Mouse (Mus musculus) midbrain, embryonic 11.5 days (tissue): Measurements from ENCODE around the gene Slc22a1. TPM values are rescaled to one million over a fixed set of nuclear protein-coding genes. Genes with fewer than 3 reads are reported as not detected.

Experiments
- ATAC-seq: fragments of 200-750 bp; cut with Nextera tagmentation; 2 replicates; pipeline ENCODE4 v1.8.0; 2017; ENCODE audit warnings: moderate TSS enrichment, moderate library complexity; ENCODE audit not compliant: low FRiP score
- DNase-seq: peaks from one replicate; pipeline ENCODE4 v3.0.0; 2015; ENCODE audit warnings: low spot score; ENCODE audit errors: missing footprints
- H3K27ac ChIP-seq: fragments of 300-500 bp; sonication (generic); 2 replicates; pipeline ENCODE4 v1.5.1; 2014; ENCODE audit warnings: low read depth, low read length
- H3K27me3 ChIP-seq: fragments of 300-500 bp; sonication (generic); 2 replicates; pipeline ENCODE4 v1.6.1; 2014; ENCODE audit warnings: mild to moderate bottlenecking, low read length, moderate library complexity, mixed read lengths; ENCODE audit not compliant: control insufficient read depth, insufficient read depth
- H3K36me3 ChIP-seq: fragments of 300-500 bp; sonication (generic); 2 replicates; pipeline ENCODE4 v1.6.1; 2014; ENCODE audit warnings: mild to moderate bottlenecking, low read length, moderate library complexity, mixed read lengths; ENCODE audit not compliant: control insufficient read depth, insufficient read depth
- H3K4me1 ChIP-seq: fragments of 300-500 bp; sonication (generic); 2 replicates; pipeline ENCODE4 v1.6.1; 2014; ENCODE audit warnings: low read length; ENCODE audit not compliant: control insufficient read depth, insufficient read depth
- H3K4me2 ChIP-seq: fragments of 300-500 bp; sonication (generic); 2 replicates; pipeline ENCODE4 v1.6.1; 2014; ENCODE audit warnings: mild to moderate bottlenecking, moderate library complexity
- H3K4me3 ChIP-seq: fragments of 300-500 bp; sonication (generic); 2 replicates; pipeline ENCODE4 v1.5.1; 2014; ENCODE audit warnings: low read depth, low read length
- H3K9ac ChIP-seq: fragments of 300-500 bp; sonication (generic); 2 replicates; pipeline ENCODE4 v1.6.1; 2014; ENCODE audit warnings: low read length
- H3K9me3 ChIP-seq: fragments of 300-500 bp; sonication (generic); 2 replicates; pipeline ENCODE4 v1.6.1; 2016; ENCODE audit warnings: low read length; ENCODE audit not compliant: control insufficient read depth
- WGBS: fragments of 180-500 bp; shearing (Covaris S2); extraction: QIAGEN DNeasy Blood & Tissue Kit; methylation state at CpG from one replicate; pipeline ENCODE4 v1.1.7; 2014; 5-methylcytosine and 5-hydroxymethylcytosine counted together
- polyA plus RNA-seq: library from polyadenylated mRNA; unstranded; fragments of >200 nt; fragmentation: Nextera tagmentation; extraction: Ambion mirVana; gene quantifications from 2 replicates; pipeline ENCODE4 v1.2.1, GENCODE M21; 2014

Gene Slc22a1
- polyA plus RNA-seq, 1 experiment from 2014 or later: not detected

DNA sequence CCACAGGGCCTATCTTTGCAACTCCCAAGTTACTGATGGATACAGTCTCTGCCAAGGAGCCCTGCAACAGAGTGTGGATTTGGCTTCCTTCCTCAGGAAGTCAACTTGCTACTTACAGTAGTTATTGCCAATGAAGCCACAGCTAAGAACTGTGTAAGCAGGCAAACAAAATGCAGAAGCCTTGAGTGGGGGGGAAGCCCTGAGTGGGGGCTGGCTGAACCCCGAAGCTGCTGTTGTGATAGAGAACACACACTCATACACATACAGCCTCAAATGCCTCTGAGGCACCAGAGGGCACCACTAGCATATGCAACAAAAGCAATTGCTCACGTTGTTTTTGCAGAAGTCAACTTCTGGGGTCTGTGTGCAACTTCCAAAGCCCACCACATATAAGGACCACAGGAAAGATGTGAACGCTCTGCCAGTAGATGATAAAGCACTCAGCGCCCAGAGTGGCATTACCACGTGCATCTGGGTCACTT, 38.5 kb upstream of the Slc22a1 start:
- H3K4me3 ChIP-seq: no peak overlapping the region
- ATAC-seq (no peak), DNase-seq (no peak)
- no peak overlapping the region for H3K4me2 ChIP-seq
- no peaks in the 10 kb centered on the region for H3K27me3 ChIP-seq
- H3K9me3 ChIP-seq: no peaks in the 10 kb centered on the region
- H3K4me1 ChIP-seq: no peaks in the 10 kb centered on the region
- H3K9ac ChIP-seq: no peak overlapping the region
- 88% methylated on average over 5 of the region's 5 CpGs for whole genome bisulfite sequencing
- peaks cover 11% of the 10 kb centered on the region; the same call in 1 of the 2 replicates for H3K36me3 ChIP-seq
- H3K27ac ChIP-seq: no peak overlapping the region

DNA sequence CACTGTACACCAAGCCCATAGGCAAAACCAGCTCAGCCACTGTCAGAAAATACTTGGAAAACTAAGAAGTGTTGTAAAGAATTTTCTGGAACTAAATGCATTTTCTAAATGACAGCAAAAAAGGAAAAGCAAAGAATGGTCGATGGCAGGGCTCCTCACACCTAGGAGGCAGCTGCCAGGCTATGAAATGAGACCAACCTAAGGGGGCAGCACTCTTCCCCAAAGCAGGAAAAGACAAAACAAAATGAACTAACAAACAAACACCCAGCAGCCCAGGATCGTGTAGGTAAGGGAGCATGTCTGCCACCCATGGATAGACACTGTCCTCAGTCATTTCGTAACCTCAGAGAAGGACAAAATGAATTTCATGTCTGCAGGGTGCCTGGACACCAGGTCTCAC, 37.4 kb upstream of the Slc22a1 start:
- Histone ChIP-seq H3K36me3 (peaks cover 15% of the 10 kb centered on the region), H3K27me3 (no peaks in the 10 kb centered on the region), H3K9me3 (no peaks in the 10 kb centered on the region), H3K4me3 (no peak overlapping the region), H3K9ac (no peak overlapping the region), H3K4me2 (no peak overlapping the region), H3K27ac (no peak overlapping the region), H3K4me1 (no peaks in the 10 kb centered on the region)
- no peak for DNase-seq
- ATAC-seq: no peak
- WGBS: 77% methylated on average over 3 of the region's 3 CpGs

DNA sequence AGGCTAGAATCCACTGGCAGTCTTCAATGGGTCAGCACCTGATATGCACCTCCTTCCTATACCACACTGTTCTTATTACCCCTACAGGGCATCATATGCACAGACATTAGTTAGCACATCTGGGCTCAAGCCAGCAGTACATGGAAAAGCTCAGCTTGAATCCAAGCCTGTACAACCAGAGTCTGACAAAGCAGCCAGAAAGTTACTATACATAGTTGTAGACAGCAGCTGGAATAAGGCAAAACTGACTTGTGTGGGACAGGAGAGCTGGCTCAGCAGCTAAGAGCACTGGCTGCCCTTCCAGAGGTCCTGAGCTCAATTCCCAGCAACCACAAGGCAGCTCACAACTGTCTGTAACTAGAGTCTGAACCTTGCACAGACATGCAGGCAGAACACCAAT, 36.6 kb upstream of the Slc22a1 start:
- ATAC-seq (no peak), DNase-seq (no peak)
- Histone ChIP-seq H3K9ac (no peak overlapping the region), H3K4me2 (no peak overlapping the region), H3K9me3 (no peaks in the 10 kb centered on the region), H3K27ac (no peak overlapping the region), H3K4me1 (no peaks in the 10 kb centered on the region), H3K27me3 (no peaks in the 10 kb centered on the region), H3K36me3 (peaks cover 15% of the 10 kb centered on the region), H3K4me3 (no peak overlapping the region)

DNA sequence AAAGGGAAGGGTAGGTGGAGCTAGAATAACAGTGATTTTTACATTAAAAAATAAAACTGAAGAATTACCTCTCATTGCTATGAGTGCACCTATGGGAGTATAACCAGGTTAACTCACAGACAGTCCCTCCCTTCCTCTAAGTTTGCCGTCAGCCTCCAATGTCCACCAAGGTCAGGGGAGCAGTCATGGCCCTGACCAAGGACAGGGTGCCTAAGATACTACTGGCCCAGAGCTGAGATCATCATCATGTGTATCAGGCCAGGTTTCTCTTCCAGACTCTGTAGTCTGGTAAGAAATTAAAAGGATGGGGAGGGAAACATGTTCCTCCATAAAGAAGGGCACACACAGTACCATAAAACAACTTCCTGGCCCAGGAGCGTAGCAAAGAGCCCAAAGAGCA, 35.3 kb upstream of the Slc22a1 start:
- no peak overlapping the region for H3K4me3 ChIP-seq
- no peak overlapping the region for H3K27ac ChIP-seq
- WGBS: 96% methylated on average over 2 of the region's 2 CpGs
- no peak overlapping the region for H3K9ac ChIP-seq
- ATAC-seq (no peak), DNase-seq (no peak)
- H3K36me3 ChIP-seq: peaks cover 12% of the 10 kb centered on the region
- H3K9me3 ChIP-seq: no peaks in the 10 kb centered on the region
- H3K27me3 ChIP-seq: no peaks in the 10 kb centered on the region
- H3K4me1 ChIP-seq: no peaks in the 10 kb centered on the region
- no peak overlapping the region for H3K4me2 ChIP-seq

DNA sequence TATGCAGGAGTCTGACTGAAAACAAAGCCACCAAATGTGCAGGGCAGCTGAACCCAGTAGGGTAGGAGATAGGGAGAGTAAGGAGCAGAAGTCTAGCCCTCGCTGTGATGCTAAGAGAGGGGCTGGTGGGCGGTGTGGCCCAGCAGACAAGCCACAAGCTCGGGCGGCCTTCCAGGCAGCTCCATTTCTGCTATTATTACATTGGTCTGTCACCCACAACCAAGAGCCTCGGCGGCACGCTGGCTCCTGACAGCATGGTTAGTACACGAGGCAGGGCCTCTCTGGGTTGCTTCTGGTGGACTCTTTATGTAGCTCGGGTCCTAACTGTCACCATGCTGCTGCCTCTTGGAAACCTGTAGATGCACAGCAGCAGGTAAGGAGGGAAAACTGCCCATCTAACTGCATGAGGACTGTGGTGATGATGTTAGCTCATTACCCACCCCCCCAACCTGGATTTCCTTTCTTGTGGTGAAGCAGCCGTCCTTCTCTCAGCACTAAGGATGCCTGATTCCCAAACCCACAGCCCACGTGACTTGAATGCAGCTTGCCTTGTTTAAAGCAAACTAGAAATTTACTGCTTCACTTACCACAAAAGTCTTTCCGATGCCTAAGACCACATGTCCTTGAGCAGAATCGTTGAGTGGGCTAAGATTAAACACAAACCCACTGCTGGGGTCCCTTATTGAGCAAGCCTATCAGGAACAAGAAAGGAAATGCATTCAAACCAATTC, 34.6 kb upstream of the Slc22a1 start:
- 85% methylated on average over 13 of the region's 13 CpGs for WGBS
- H3K4me2 ChIP-seq: no peak overlapping the region
- no peak overlapping the region for H3K9ac ChIP-seq
- H3K27ac ChIP-seq: no peak overlapping the region
- H3K4me1 ChIP-seq: no peaks in the 10 kb centered on the region
- DNase-seq (no peak), ATAC-seq (no peak)
- H3K9me3 ChIP-seq: no peaks in the 10 kb centered on the region
- no peak overlapping the region for H3K4me3 ChIP-seq
- H3K36me3 ChIP-seq: peaks cover 12% of the 10 kb centered on the region
- no peaks in the 10 kb centered on the region for H3K27me3 ChIP-seq

DNA sequence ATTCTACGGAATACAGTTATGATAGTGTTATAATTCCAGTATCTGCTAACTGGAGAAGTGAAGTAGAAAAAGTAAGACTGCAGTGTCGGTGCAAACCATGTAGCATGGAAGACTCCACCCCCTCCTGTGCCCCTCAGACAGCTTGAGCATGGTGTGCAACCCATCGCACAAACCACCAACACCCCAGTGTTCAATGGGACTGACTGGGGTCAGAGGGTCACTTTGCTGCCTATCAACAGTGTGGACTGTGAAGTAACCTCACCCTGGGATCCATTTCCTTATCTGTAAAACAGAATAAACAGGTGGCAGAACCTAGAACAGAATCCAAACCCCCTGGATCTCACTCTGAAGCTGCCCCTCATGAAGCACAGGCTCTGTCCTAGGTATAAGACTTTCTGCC, 32.8 kb upstream of the Slc22a1 start:
- H3K27me3 ChIP-seq: no peaks in the 10 kb centered on the region
- no peaks in the 10 kb centered on the region for H3K9me3 ChIP-seq
- H3K9ac ChIP-seq: no peak overlapping the region
- no peak overlapping the region for H3K4me3 ChIP-seq
- DNase-seq (no peak), ATAC-seq (no peak)
- H3K27ac ChIP-seq: no peak overlapping the region
- H3K4me2 ChIP-seq: no peak overlapping the region
- no peaks in the 10 kb centered on the region for H3K4me1 ChIP-seq
- WGBS: 90% methylated on average over 3 of the region's 3 CpGs
- peaks cover 14% of the 10 kb centered on the region; the same call in 1 of the 2 replicates for H3K36me3 ChIP-seq

DNA sequence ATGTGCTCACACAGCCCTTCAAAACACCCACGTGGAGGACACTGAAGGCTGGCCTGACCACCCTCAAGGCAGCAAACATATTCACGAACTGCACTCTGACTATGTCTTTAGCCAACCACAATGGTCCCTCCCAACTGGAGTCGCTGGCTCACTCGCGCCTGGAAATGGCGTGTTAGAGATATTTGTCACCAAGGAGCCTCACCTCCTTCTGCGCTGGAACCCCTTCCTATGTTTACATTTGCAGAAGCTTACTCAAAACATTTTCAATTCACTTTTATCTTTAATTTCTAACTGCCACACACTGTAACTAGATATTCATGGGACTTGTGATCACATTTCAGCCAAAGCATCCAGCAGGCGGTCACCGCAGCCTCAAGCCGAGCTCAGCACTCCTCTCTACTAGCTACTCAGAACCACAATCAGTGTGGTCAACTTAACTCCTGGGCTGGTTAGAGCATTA, 31.0 kb upstream of the Slc22a1 start:
- Histone ChIP-seq H3K36me3 (peaks cover 12% of the 10 kb centered on the region), H3K9me3 (no peaks in the 10 kb centered on the region), H3K27ac (no peak overlapping the region), H3K27me3 (no peaks in the 10 kb centered on the region), H3K4me3 (no peak overlapping the region), H3K4me1 (no peaks in the 10 kb centered on the region), H3K4me2 (no peak overlapping the region), H3K9ac (no peak overlapping the region)
- no peak for ATAC-seq
- 89% methylated on average over 10 of the region's 10 CpGs for WGBS
- DNase-seq: no peak

DNA sequence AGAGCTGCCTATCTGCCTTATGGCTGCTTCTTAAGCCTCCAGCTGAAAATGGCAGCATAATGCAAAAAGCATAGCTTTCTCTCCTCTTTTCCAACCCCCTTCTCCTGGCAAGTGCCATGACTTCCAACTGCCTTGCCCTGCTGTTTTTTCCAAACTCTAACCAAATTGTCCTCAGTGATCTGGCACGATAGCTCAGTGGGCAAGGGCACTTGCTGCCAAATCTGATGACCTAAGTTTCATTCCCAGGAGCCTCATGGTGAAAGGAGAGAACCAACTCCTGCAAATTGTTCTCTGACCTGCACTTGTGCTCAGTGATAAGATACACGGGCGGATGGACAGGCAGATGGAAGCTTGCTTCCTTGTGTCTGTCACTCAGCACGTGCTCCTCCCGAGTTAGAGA, 27.3 kb upstream of the Slc22a1 start:
- no peak overlapping the region for H3K4me3 ChIP-seq
- peaks cover 20% of the 10 kb centered on the region for H3K36me3 ChIP-seq
- DNase-seq (no peak), ATAC-seq (no peak)
- no peaks in the 10 kb centered on the region for H3K4me1 ChIP-seq
- H3K27ac ChIP-seq: no peak overlapping the region
- no peak overlapping the region for H3K9ac ChIP-seq
- H3K4me2 ChIP-seq: no peak overlapping the region
- H3K9me3 ChIP-seq: no peaks in the 10 kb centered on the region
- H3K27me3 ChIP-seq: no peaks in the 10 kb centered on the region
- 87% methylated on average over 5 of the region's 5 CpGs for WGBS

DNA sequence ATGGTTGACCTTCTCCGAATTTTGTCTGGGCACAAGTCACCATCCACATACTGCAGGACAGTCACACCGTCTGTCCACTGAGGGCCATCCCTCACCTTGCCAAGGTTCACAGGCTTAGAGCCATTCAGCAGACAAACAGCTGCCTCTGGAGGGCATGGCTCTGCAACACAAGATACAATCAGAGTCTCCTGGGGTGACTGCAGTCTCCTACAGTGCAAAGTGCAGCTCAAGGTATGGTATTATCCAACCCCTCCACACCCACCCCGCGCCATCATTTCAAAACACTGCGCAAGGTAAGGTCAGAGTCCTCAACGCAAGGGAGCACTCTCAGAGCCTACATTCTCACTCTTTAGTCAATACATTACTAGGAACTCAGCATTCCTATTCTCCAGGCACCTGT, 24.7 kb upstream of the Slc22a1 start:
- 93% methylated on average over 6 of the region's 6 CpGs for WGBS
- no peak for DNase-seq
- no peak overlapping the region for H3K4me3 ChIP-seq
- no peak overlapping the region for H3K27ac ChIP-seq
- H3K27me3 ChIP-seq: no peaks in the 10 kb centered on the region
- no peaks in the 10 kb centered on the region for H3K9me3 ChIP-seq
- ATAC-seq: no peak
- peaks cover 30% of the 10 kb centered on the region for H3K36me3 ChIP-seq
- H3K4me1 ChIP-seq: no peaks in the 10 kb centered on the region
- no peak overlapping the region for H3K9ac ChIP-seq
- no peak overlapping the region for H3K4me2 ChIP-seq
